Mouse (Mus musculus) intestine, postnatal 0 days (tissue): ENCODE data around the gene Chadl. TPM values are rescaled to one million over a fixed set of nuclear protein-coding genes. Genes with fewer than 3 reads are reported as not detected.

Experiments used
- ATAC-seq: fragments of 200-750 bp; cut with Nextera tagmentation; 2 replicates; pipeline ENCODE4 v1.8.0; 2017; ENCODE audit warnings: mild to moderate bottlenecking, moderate TSS enrichment, moderate library complexity
- H3K27ac ChIP-seq: fragments of 300-500 bp; sonication (generic); 2 replicates; pipeline ENCODE4 v1.5.1; 2014; ENCODE audit warnings: mild to moderate bottlenecking, low read depth, low read length, moderate library complexity
- H3K27me3 ChIP-seq: fragments of 300-500 bp; sonication (generic); replicated peaks from 2 replicates; pipeline ENCODE4 v1.6.1; 2014; ENCODE audit warnings: low read length, mixed read lengths; ENCODE audit not compliant: control insufficient read depth, insufficient read depth
- H3K36me3 ChIP-seq: fragments of 300-500 bp; sonication (generic); 2 replicates; pipeline ENCODE4 v1.6.1; 2014; ENCODE audit warnings: mild to moderate bottlenecking, moderate library complexity; ENCODE audit not compliant: control insufficient read depth, insufficient read depth
- H3K4me1 ChIP-seq: fragments of 300-500 bp; sonication (generic); replicated peaks from 2 replicates; pipeline ENCODE4 v1.6.1; 2014; ENCODE audit warnings: antibody characterized with exemption, low read length, mixed read lengths; ENCODE audit not compliant: control insufficient read depth, insufficient read depth
- H3K4me2 ChIP-seq: fragments of 300-500 bp; sonication (generic); replicated peaks from 2 replicates; pipeline ENCODE4 v1.6.1; 2014; ENCODE audit warnings: low read depth, mild to moderate bottlenecking, moderate library complexity
- H3K4me3 ChIP-seq: fragments of 300-500 bp; sonication (generic); 2 replicates; pipeline ENCODE4 v1.5.1; 2014; ENCODE audit warnings: low read depth, low read length
- H3K9ac ChIP-seq: fragments of 300-500 bp; sonication (generic); 2 replicates; pipeline ENCODE4 v1.6.1; 2014; ENCODE audit warnings: mild to moderate bottlenecking, low read depth, low read length
- H3K9me3 ChIP-seq: fragments of 300-500 bp; sonication (generic); 2 replicates; pipeline ENCODE4 v1.6.1; 2016; ENCODE audit warnings: mixed run types; ENCODE audit not compliant: control insufficient read depth
- CTCF ChIP-seq: sonication (generic); IDR thresholded peaks from 2 replicates; pipeline ENCODE4 v1.5.1; 2016; ENCODE audit warnings: low read depth, mild to moderate bottlenecking, control low read depth, antibody characterized with exemption, moderate library complexity
- WGBS: fragments of 180-500 bp; shearing (Covaris S2); extraction: QIAGEN DNeasy Blood & Tissue Kit; methylation state at CpG from one replicate; pipeline ENCODE4 v1.1.7; 2014; 5-methylcytosine and 5-hydroxymethylcytosine counted together
- polyA plus RNA-seq: library from polyadenylated mRNA; unstranded; fragments of >200 nt; fragmentation: Nextera tagmentation; extraction: Ambion mirVana; gene quantifications from 2 replicates; pipeline ENCODE4 v1.2.1, GENCODE M21; 2015

Chadl gene
- polyA plus RNA-seq, 1 experiment from 2014 or later, result 1.6 TPM

GRCm38 (mm10) chr15:81649516-81650455, 47.3 kb downstream of the Chadl start:
- 94% methylated on average over 8 of the region's 8 CpGs for WGBS
- TF ChIP-seq CTCF, result no peak
- ATAC-seq, result no peak
- Histone ChIP-seq H3K36me3 (peaks cover 57% of the 10 kb centered on the region), H3K4me1 (no peaks in the 10 kb centered on the region), H3K9ac (no peak overlapping the region), H3K4me2 (no peak overlapping the region), H3K9me3 (no peaks in the 10 kb centered on the region), H3K27ac (no peak overlapping the region; the same call in 1 of the 2 replicates), H3K4me3 (no peak overlapping the region), H3K27me3 (no peaks in the 10 kb centered on the region)

Other genes with a start within 250 kb of the Chadl start
- 408 and 432 TPM in 2 replicates for gene Rbx1, start 231.0 kb downstream of the Chadl start, polyA plus RNA-seq
- 8.9 and 10.0 TPM in 2 replicates for gene Ep300, start 111.9 kb downstream of the Chadl start, polyA plus RNA-seq
- gene L3mbtl2, start 33.4 kb downstream of the Chadl start, polyA plus RNA-seq, result 8.3 and 8.7 TPM in 2 replicates
- gene Zc3h7b, start 47.8 kb upstream of the Chadl start, polyA plus RNA-seq, result 5.6 and 7.3 TPM in 2 replicates
- gene Rangap1, start 48.2 kb upstream of the Chadl start, polyA plus RNA-seq, result 20.6 and 21.9 TPM in 2 replicates
- gene Tef, start 105.1 kb upstream of the Chadl start, polyA plus RNA-seq, result 13.4 and 16.0 TPM in 2 replicates
- 19.8 and 22.1 TPM in 2 replicates for gene Tob2, start 161.5 kb upstream of the Chadl start, polyA plus RNA-seq
- 75.9 and 79.2 TPM in 2 replicates for gene Phf5a, start 174.6 kb upstream of the Chadl start, polyA plus RNA-seq
- 192 and 209 TPM in 2 replicates for gene Aco2, start 175.0 kb upstream of the Chadl start, polyA plus RNA-seq
- 114 and 123 TPM in 2 replicates for gene Polr3h, start 229.0 kb upstream of the Chadl start, polyA plus RNA-seq
- gene Csdc2, start 239.5 kb upstream of the Chadl start, polyA plus RNA-seq, result 4.4 and 4.9 TPM in 2 replicates